Mouse (Mus musculus): Measurements from ENCODE around the gene Sh3rf3.

- TF ChIP-seq CTCF (IDR thresholded peaks at IDR 0.05; ENCODE audit: extremely low read depth, insufficient read depth, insufficient read length, insufficient replicate concordance) (no peak), POLR2A (IDR thresholded peaks at IDR 0.05; ENCODE audit: low read depth, low read length) (no peak)
These were observed 122.4 kb downstream of the Sh3rf3 start for GRCm38 (mm10) chr10:58935606-58936005.

All from spleen, adult 2 months (tissue).